Mouse (Mus musculus): Measurements from ENCODE around the gene Asgr2.

GRCm38 (mm10) chr11:70097396-70097795, 5.0 kb downstream of the Asgr2 start:
- TF ChIP-seq CTCF (conservative IDR thresholded peaks at IDR 0.05; ENCODE audit: low read length) (no peak), POU5F1 (IDR thresholded peaks at IDR 0.05; ENCODE audit: borderline replicate concordance, low read length) (no peak)

Data from E14TG2a.4 (cell line).